Mouse (Mus musculus) kidney, postnatal 10 days (tissue): ENCODE data around the gene Prkn.
A peak's percentile ranks its signal among the peaks of the same experiment; 100 is the strongest.

Source experiments
- DNase-seq: peaks from one replicate; pipeline ENCODE4 v3.0.0; 2021; ENCODE audit warnings: mixed read lengths

The Prkn gene

DNA sequence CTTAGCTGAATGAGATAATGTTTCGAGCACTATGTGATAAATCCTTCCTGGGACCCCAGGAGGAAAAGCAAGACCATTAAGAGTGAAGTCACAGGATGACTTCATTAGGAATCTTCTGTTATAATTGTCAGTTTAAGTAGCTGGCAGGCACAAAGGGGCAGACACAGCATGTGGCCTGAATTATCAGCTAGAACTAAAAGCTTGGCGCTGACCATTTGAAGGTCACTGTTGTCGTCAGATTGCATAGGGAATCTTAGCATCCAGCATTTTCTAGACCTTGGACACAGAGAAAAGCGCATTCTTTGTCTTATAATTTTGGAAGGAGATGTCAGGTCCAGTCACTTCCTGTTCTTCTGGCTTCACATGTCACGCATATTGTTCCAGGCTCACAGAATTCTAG is 573.5 kb downstream of the Prkn start:
- no peak for DNase-seq

DNA sequence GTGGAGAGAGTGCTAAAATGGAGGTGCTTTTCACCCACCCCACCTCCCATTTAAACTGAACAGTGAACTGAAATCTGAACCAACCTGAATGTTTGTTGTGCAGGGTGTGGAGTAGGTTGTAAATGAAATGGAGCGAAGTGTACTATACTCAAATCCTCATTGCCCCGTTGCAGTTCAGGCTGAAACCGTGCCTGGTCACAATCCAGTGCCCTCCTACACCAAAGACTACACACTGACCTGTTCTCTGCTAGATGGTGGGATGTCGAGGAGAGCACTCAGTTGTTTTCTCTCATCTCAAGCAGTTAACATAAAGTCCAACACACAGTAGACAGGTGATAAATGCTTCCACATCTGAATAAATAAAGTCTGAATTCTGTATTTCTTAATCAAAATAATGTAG is 574.1 kb downstream of the Prkn start:
- no peak for DNase-seq

DNA sequence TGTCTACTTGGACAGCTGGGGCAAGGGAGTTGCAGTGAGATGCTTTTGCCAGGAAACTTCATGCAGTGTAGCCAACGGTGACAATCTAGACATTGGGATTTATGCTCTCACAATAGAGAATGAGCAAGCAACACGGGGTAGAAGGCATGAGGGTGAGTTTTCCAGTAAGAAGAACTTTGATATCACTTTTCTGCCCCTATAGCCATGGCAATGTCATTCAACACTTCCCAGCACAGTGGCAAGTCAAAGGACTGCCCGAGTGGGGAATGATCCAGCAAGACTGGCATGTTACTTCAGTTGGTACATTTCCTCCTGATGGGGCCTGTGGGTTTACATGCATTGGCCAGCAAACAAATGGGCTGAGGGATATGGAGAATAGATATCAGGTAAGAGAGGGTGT is 577.0 kb downstream of the Prkn start:
- DNase-seq, result no peak

DNA sequence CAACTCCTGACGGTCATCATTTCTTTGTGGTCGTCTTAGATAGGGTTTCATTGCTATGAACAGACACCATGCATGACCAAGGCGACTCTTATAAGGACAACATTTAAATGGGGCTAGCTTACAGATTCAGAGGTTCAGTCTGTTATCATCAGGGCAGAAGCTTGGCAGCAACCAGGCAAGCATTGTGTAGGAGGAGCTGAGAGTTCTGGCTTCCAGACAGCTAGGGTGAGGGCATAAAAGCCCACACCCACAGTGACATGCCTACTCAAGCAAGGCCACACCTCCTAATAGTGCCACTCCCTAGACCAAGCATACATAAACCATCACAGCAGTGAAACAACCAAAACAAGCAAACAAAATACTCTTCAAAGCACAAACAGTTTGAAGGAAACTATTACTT is 579.3 kb downstream of the Prkn start:
- DNase-seq, result no peak

DNA sequence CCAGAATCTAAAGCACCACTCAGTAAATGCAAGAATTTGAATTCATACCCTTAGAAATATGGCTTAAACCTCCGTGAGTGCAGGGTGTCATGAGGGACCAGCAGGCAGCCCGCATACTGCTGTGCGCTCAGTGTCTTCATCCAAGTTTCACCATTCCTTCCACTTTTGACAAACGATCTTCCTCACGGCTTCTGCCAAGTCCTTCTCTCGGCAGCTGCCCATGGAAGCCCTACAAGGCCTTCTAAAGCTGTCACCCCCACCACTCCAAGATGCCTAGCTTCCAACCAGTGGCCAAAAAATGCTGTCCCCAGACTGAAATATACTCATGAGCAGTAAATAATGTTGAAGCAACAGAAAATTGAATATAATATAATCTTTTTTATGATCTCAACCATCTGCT is 580.7 kb downstream of the Prkn start:
- DNase-seq, result peak; percentile 39

DNA sequence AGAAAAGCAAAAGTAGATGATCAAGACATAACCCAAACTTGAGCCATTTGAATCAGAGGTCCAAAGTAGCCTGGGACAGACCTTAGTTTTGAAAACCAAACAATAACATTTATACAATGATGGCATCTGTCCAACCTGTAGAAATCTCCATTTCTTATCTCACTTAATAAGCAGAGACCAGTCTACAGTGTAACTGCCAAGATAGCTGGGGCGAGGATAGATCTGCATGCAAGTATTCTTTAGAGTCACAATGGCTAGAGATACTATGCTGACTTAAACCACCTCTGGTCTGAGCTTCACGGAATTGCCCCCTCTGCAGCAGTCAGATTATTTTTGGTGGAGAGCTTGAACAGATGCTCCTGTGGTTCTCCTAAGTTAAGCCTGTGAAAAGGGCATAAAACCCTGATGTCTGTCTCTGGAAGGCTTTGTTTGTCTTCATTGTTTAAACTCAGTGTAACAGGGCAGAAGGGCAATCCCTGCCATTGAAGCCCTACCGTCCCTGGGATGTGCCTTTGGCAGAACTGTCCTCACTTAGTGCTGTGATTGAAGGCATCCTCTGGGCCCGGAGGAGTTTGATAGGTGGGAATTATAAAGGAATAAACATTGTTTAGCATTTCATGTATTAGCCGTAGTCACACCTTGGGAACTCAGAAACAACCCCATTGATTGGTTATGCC is 581.2 kb downstream of the Prkn start:
- no peak for DNase-seq

DNA sequence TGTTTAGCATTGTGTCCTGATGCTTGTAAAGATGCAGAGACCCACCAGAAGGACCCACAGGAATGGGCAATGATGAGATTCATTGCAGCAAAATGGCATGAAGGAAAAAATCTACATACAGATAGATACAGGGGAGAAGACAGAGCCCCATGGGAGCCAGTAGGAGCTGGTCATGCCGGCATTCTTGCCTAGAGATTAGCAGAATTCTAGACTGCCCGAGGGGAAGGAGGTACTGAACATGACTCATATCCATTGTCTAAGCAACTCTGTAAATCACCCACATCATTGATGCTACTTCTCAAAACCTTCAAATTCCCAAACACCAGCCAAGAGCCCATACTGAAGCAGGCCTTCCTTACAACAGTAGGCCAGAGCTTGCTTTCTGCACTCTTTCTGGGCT is 591.1 kb downstream of the Prkn start:
- DNase-seq, result no peak

DNA sequence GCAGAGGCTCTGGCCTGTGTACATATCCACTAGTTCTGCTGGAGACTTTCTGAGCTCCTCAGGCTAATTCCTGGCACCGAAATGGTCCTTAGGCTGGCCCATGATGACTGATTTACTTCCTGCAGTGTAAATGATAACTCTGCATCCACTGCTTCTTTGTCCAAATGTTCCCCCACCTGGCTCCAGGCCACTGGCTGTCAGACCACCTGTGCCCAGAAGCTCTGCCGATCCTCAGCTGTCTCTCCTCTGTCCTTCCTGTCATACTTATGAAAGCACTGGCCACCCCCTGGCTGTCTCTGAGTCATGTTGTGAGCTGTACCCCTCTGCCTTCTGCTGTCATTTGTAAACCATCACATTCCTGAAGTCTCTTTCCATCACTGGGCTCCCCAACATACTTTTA is 592.4 kb downstream of the Prkn start:
- no peak for DNase-seq

DNA sequence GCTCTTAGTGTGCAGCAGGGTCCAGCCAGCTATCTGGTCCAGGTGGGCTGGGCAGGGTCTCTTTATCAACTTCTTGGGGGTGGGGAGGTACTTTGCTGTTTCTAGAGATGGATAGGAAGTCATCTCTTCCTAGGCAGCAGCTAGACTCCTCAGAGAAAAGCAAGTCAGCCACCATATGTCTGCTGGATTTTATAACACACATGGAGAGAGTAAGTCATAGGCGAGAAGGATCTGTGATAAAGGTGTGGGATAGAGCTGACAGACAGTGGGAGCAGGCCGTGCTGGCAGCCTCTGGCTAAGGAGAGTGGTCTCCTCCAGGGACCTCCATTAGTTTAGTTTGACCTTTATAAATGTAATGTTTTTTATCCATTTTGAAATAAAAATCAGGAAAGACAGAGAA is 622.5 kb downstream of the Prkn start:
- DNase-seq, result no peak

DNA sequence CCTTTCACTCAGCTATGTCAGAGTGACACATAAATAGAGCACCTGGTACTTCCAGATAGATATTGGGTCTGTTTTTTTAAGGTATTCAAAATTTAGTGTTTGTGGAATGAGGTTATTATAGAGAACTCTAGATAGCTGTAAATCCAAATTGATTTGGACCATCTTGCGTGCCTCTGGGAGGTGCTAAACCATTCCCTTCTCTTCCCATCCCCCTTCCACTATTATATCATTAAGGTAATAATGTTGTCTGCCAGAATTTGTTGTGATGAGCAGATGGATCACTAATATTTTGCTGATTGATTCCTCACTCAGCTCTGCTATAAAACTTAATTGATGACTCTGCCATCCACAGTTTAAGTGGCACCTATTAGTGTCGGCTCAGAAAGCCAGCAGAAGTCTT is 625.9 kb downstream of the Prkn start:
- DNase-seq, result no peak

DNA sequence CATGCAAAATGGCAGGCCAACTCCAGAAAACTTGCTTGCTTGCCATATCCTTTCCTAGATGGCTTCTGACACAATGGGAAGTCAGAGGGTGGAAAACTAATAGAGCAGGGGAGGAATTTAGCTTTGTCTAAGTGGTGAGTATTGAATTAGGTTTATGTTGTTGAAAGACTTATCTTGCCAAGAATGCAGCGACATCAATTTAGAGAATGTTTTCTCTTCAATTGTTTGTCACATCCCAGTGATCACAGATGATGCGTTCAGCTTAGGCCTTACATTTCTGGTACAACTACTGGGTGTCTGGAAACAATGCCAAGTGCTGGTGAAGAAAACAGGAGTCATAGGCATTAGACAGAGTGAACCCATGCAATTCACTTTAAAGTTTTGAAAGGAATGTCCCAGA is 628.4 kb downstream of the Prkn start:
- no peak for DNase-seq

DNA sequence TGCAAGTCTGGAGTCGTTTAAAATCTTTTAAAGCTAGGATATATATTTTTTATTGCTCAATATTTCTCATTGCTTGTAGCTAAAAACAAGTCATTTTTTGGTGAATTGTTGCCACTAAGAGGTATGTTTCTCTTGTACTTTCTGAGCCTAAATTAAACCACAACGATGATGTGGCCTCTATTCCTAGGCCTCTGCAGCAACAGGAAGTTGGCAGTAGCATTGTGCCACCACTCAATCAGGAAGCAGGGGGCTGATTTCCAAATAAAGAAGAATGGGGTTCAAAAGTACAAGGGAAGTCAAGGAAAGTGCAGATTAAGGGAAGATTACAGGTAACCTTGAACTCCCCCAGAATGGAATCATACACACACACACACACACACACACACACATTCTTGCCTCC is 642.8 kb downstream of the Prkn start:
- no peak for DNase-seq

DNA sequence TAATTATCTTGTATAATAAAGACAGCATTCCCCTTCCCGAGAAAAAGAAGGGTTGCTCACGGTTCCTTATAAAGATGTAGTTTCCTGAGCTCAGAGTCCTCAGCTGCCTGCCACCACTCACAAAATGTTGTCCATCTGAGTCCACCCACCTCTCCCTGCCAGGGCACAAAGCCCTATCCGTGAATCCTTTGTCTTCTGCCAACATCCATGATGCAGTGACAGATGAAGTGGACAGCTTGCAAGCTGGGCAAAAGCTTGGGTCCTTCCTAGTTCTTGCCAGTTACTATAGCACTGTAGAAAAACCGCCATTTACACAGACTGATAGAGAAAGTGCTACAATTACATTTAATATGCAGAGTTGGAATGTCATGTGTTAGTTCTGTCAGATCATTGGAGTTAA is 649.9 kb downstream of the Prkn start:
- DNase-seq, result no peak

DNA sequence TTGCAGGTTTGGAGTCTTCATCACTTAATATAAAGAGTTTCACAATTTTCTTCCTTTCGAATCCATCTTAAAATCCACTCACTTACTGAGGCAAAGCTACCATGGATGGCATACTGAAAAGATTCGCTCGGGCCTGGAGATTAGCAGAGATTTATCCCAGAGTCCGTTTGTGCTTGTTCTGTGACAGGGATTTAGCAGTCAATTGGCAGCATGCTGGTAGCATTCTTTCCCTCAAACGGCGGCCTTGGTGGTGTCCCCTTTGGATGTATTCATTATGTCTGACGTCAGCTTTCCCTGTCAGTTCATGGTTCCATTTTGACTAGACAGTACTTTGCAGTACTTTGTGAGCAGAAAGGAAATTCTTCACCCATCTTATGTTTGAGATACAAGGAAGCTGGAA is 662.4 kb downstream of the Prkn start:
- DNase-seq, result no peak

DNA sequence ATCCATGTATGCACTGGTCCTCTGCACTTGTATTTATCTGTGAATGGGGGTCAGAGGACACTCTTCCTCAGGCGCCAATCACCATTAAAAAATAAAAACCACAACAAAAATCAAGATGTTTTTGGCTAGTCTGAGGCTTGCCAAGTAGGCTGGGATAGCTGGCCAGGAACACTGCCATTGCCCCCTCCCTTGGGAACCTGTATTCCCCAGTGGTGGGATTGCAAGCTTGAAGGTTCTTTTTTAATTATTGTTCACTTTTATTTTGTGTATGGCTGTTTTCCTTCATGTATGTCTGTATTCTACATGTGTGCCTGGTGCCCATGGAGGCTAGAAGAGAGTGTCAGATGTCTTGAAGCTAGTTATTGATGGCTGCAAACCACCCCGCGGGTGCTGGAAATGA is 664.3 kb downstream of the Prkn start:
- DNase-seq, result no peak

DNA sequence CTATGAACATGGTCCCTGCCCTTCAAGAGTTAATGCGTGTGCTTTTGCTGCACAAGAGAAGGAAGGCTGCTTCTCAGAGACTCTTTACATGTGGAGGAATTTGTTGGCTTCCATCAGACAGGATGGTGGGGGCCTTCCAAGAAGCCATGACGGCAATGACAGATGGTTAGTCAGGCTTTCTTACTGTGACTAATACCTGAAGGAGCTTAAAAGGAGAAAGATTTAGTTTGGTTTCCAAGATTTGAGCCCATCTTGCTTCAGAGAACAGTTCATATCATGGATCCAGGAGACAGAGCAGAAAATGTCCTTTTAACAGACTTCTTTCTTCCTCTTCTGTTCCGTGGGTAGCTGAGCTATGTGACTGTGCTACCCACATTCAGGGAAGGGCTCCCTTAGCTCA is 666.9 kb downstream of the Prkn start:
- no peak for DNase-seq

DNA sequence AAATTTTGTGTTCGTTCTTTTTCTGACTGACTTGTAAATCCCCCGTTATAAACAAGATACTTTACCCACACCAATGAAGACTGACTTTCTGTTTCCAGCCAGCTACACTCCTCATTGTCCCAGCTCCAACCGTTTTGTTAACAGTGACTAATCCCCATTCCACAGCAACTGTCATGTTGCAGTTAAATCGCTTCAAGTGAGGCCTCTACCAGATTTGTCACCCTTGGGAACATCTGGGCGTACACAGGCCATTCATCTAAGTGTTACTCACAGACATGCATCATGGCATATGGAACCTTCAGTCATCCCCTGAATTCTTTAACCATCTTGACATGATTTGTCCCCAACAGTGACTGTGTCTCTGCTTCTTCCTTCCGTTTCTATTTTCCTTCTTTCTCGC is 669.9 kb downstream of the Prkn start:
- no peak for DNase-seq

DNA sequence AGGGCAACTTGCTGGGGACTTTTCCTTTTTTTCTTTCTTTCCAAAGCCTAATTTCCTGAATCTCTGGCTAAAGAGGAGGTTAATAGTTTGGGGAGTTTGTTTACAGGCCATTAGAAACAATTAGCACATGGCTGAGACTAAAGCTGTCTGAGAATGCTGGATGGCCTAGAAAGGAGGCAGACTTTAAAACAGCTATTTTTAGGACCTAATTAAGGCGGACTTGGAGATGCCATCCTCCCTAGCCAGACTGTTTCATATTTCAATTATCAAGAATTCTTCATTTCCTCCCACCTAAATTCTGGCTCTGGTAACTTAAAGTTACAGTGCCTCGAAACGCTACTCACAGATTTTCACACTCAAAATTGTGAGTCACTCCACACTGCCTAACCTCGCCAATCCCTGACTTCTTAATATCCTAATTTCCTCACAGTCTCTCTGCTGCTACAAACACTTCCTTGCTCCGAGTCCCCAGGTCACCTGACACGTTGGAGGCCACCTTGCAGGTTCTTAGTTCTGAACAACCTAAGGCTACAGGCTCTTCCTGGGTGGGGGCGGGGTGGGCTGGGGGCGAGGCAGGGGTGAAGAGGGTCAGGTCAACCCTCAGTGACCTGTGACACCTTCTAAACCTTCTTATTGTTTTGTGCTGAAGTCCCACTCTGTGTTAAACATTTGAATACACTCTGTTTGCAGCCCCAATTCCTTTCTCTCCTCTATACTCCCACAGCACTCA is 674.0 kb downstream of the Prkn start:
- no peak for DNase-seq

DNA sequence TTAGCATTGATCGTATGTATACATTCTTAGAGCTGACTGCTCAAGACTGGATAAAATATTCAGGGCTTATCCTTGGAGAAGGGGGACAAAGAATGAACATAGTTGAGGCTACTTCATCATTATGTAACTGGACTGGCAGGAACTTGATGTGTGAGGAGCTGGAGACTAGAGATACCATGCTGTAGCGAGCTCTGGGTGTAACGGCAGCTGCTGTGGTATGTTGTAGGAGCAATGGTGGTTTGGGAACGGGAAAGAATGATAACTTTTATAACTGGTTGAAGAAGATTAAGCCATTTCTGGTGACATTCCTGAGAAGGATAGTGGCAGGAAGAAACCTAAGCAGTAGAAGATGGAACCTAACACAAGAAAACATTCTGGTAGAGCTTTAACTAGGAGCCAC is 675.4 kb downstream of the Prkn start:
- no peak for DNase-seq

DNA sequence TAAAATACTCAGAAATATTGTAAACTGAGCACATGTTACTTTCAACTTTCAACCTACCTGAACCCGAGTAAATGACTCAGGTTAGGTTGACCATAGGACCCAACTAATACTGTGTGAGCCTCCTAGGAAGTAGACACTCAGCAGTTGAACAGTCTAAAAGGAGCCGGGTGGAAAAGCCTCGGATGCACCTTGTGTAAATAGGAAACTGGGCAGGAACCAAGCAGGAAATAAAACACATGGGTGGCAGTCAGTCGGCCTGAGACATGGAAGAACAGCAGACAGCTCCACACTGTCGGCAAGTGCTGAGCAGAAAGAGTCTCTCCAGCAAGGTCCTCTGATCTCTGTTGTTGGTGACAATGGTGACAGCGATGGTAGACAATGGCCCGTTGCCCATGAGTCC is 676.0 kb downstream of the Prkn start:
- no peak for DNase-seq

DNA sequence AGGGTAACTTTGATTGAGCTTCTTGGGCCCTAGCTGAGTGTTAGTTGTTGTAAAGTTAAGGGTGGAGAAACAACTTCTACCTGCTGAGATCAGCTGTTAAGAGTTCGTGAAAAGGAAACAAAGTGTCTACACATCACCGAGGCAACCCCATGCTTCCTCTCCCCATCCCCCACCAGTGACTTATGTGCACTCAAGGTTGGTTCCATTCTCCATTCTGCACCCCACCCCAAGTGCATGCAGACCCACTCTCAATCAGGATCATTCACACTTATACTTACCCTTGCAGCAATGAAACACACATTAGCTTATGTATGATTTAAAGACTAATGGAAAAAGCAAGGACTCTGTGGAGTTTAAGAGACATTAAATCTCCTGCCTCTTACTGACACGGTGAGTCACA is 691.9 kb downstream of the Prkn start:
- no peak for DNase-seq

DNA sequence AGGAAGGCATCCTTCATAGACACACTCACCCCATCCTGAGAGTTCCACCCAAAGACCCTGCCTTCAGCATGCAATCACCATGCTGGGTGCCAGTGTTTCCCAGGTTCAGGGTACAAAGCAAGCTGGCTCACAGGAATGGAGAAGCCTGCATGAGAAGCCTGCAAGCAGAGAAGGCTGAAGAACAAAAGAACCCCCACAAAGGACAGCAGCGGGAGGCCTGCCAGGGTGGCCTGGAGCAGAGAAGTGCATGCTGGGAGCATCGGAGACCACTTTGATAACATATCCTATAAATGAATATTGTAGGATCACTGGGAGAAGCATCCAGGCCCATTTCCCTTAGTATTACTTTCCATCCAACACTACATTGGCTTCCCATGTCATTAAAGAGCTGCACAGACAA is 692.6 kb downstream of the Prkn start:
- DNase-seq, result no peak

DNA sequence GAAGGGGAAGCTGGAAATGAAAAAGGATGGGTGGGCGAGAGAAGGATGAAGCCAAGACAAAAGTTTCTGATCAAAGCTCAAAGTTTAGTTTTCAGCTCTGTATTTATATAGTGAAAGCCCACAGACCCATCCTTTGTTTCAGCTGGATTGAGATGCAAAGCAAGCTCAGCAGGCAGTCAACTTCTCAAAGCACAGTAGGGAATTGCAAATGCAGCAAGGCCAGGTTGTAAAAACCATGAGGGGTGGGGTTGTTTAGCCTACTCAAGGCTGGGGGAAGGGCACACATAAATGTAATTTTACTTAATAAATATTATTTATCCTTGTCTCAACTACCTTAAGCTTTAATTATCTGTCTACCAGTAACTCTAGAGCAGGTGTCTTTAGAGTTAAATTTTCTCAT is 693.7 kb downstream of the Prkn start:
- DNase-seq, result no peak

DNA sequence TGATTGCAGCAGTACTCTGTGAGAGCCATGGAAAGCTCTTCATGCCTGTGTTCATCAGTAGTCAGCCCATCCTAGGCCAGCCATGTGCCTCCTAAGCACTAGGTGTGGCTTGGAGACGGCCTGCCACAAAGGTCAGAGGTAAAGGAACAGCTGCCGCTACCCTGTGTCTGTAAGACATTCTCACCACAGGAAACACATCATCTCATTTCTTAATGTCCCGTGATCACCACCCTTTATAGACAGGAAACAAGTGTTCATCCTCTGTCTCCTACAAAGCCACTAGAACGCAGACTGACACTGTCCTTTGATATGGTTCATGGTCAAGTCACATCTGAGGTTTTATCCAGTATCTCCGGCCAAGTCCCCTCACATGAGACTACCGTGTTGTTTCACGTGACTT is 698.6 kb downstream of the Prkn start:
- DNase-seq, result no peak
